Mouse (Mus musculus) fibroblast of lung, adult 2 months (primary cell): ENCODE data around the gene Msx2.

ENCODE experiments used
- DNase-seq: peaks from one replicate; pipeline ENCODE4 v3.0.0-alpha.2; 2011; ENCODE audit warnings: low read depth

Msx2 gene

DNA sequence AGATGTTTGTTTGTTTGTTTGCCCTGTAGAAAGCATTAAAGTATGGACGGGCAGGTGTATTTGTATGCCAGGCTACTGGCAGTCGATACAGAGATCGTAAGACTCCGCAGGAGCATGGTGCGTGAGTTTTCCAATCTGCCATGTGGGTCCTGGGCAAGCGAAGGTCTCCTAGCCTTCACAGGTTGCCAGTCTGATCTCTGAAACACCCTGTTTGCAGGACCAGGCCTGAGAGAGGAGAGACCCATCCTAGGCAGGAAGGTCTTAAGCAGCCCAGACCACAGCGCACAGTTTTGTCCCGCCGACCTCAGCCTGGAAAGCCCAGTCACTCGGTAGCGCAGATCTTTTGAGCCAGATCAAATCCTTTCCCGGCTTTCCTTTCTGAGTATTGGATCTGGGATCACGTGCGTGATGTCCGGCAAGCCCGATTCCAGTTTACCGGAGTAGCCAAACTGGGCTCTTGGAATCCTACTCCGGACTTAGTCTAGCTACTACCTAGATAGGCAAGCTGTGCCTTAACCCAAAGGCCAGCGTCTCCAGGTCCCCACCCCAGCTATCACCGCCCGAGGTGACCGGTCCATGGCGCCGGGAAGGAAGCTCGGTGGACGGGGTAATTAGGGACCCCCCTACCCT lies 7.6 kb downstream of the Msx2 start:
- no peak for DNase-seq

GRCm38 (mm10) chr13:53464441-53465001 lies 8.4 kb downstream of the Msx2 start:
- DNase-seq: no peak

GRCm38 (mm10) chr13:53463946-53464345 lies 8.9 kb downstream of the Msx2 start:
- DNase-seq: no peak

GRCm38 (mm10) chr13:53463037-53463436 lies 9.8 kb downstream of the Msx2 start:
- DNase-seq: no peak

DNA sequence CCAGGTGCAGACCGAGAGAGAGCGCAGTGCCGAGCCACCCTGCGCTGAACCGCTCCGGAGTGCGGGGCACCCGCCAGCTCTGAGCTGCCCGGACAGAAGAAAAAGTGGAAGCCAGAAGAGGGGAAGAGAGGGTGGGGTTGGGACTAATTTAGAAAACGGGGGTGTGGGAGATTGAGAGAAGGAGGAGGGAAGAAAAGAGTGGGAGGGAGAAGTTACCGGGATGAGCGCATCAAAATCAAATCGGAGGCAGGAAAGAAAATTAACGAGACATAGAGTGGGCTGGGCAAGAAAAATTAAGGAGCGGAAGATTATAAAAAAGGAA lies 10.3 kb downstream of the Msx2 start:
- DNase-seq: no peak

DNA sequence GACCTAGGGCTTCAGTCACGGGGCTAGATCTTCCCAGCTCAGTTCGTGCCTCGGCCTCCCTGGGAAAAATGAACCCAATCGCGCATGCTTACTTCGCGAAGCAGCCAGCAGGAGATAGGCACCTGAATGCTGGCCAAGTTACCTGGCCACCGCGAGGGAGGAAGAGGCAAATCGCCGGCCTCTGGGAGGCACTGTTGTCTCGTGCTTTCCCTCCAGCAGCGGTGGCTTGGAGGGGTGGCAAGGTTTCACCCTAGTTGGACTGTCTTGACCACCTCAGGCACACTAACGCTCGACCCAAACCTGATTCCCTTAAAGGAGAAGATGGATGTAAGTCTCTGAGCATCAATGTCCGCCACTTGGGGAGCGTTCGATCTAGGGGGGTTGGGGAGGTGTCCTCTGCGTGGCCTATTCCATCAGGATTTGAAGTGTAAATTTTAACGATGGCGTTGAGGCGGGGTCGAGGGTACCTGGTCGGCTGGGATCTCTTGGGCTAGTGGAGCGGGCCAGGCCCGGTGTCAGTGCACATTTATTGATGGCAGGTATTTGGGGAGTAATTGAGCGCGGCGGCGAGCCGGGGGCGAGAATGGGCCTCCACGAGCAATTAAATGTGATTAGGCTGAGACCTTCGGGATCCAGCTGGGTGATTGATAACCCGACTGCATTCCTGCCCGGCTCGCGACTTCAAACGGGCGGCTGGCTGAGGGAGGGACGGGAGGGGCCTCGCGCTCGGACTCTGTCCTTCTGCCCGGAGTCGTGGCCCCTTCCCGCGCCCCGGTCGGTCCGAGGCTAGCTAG lies 10.8 kb downstream of the Msx2 start:
- no peak for DNase-seq

GRCm38 (mm10) chr13:53461346-53461745 lies 11.5 kb downstream of the Msx2 start:
- no peak for DNase-seq

- no peak for DNase-seq
Measured at GRCm38 (mm10) chr13:53458766-53459165, 14.1 kb downstream of the Msx2 start.

DNA sequence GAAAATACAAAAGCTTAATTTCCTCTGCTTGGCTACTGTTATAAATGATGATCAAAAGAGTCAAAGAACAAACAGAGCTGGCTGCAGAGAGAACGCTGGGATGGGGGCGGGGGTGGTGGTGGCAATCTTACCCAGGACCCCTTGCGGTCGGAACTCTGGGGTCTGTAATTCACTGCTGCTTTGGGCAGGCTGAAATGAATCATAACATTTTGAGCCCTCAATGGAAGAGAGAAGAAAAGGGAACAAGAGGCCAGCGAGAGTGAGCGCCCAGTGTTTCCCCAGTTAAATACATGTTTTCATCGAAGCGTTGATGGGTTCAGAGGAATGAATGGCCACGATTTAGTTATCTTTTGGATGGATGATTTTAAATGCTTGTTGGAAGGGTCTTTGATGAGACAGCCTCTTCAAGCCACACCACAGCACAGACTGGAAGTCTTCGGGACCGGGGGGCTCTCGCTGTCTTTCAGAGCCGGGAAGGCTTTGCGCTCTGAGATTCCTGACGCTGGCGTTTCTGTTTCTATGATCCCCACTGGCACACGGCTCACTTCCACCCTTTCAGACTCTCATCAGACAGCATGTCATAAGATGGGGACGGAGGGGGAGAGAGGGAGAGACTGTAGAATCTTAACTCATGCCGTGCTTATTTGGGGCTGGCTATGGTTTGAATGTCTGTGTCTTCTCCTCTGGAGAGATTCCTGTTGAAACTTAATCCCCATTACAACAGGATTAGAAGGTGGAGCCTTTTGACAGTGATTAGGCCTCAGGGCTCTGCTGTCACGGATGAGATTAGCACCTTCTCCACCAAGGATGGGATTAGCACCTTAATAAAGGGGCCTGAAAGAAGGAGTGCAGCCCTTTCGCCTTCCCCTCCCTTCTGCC lies 17.8 kb downstream of the Msx2 start:
- no peak for DNase-seq

- DNase-seq: no peak
Measured at GRCm38 (mm10) chr13:53453927-53454326, 18.9 kb downstream of the Msx2 start.

GRCm38 (mm10) chr13:53447609-53448008 lies 25.3 kb downstream of the Msx2 start:
- DNase-seq: no peak

DNA sequence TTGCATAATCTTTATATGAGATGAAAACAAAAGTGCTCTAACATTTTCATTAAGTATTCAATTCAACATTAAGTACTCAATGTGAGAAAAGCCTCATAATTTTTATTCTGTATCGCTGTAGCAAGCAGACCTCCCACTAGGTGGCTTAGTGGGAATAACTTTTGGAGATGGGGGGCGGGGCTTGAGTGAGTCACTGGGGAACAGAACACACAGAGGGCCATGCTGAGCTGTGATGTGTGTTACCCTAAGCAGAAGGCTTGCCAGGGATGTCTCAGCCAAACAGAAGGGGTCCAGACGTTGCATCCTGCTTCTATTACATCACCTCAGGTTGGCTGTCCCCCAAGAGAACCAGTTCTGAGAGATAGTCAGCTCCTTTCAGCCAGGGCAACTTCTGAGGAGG lies 29.3 kb downstream of the Msx2 start:
- DNase-seq: peak; percentile 53

DNA sequence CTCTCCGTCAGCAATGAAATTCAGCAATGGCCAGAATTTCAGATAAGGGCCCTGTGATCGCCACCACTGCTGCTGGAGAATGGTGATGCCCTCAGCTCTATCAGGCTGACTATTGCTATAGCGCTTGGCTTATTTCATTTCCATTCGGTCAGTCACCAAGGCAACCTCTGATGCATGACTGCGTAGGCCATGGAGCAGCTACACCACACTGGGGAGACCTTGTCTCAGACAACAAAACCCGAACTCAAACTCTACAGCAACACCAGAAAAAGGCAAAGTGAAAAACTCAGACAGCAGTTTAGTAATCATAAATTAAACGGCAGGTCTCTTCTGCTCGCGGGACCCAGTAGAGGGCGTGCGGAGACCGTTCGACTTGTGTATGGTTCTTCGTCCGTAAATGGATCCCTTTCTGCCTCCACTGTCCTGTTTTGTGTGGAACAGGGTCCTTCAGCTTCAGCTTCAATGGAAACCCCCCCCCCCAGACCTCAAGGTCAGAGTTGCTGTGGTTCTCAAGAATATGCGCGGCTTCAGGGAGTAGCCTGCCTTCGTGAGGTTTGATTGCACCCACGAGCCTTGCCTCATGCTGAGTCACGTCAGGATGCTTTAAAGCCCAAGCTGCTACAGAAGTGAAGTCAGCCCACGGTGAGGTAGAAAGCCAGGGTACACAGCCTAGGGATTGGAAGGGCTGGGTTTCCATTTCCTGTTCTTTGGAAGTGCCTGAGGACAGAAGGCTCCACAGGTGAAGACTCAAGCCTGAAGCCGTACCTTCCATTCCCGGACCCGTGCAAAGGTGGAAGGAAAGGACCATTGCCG lies 30.5 kb downstream of the Msx2 start:
- peak; percentile 26 for DNase-seq

- DNase-seq: no peak
Measured at GRCm38 (mm10) chr13:53441307-53442028, 31.4 kb downstream of the Msx2 start.

DNA sequence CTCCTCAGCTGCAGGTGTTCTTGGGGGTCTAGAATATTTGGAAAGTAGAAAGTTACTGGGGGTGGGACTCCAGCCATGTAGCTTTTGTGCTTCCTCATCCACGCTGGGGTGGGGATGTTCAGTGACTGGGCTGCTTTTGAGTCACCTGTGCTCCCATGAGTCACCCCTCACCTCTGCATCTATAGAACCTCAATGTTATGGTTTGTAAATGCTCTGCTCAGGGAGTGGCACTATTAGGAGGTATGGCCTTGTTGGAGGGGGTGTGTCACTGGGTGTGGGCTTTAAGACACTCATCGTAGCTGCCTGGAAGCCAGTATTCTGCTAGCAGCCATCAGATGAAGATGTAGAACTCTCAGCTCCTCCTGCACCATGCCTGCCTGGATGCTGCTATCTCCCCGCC lies 32.9 kb downstream of the Msx2 start:
- no peak for DNase-seq

DNA sequence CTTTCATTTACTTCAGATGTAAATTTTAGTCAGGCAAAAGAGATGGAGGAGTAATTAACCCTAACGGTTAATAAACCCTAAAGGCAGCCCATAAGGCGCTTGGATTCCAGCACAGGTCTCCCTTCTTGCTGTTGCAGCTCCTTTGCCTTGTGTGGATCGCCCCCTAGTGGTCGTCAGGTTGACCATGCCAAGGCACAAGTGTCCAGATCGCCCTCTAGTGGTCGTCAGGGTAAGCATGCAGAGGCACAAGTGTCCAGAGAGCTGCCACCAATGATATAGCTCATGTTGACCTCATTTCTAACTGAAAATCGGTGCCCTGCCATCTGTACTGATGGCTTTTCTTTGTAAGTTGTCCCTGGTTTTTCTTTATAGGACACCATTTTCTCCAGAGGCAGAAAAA lies 46.4 kb downstream of the Msx2 start:
- DNase-seq: peak; percentile 53

- no peak for DNase-seq
Measured at GRCm38 (mm10) chr13:53421189-53421588, 51.7 kb downstream of the Msx2 start.

GRCm38 (mm10) chr13:53420741-53421140 lies 52.1 kb downstream of the Msx2 start:
- no peak for DNase-seq

- DNase-seq: no peak
Measured at GRCm38 (mm10) chr13:53419681-53420080, 53.2 kb downstream of the Msx2 start.

GRCm38 (mm10) chr13:53417701-53418100 lies 55.2 kb downstream of the Msx2 start:
- DNase-seq: no peak
